Mouse (Mus musculus) thymus, postnatal 0 days (tissue): ENCODE measurements around the gene Fam184a. TPM values are rescaled to one million over a fixed set of nuclear protein-coding genes. Genes with fewer than 3 reads are reported as not detected.

ENCODE experiments used
- DNase-seq: peaks from one replicate; pipeline ENCODE4 v3.0.0-alpha.2; 2015; ENCODE audit warnings: low spot score
- polyA plus RNA-seq: library from polyadenylated mRNA; unstranded; fragments of >200 nt; fragmentation: Nextera tagmentation; extraction: Ambion mirVana; gene quantifications from 2 replicates; pipeline ENCODE4 v1.2.1, GENCODE M21; 2015

Fam184a gene
- polyA plus RNA-seq, 1 experiment from 2014 or later = 0.12 TPM

DNA sequence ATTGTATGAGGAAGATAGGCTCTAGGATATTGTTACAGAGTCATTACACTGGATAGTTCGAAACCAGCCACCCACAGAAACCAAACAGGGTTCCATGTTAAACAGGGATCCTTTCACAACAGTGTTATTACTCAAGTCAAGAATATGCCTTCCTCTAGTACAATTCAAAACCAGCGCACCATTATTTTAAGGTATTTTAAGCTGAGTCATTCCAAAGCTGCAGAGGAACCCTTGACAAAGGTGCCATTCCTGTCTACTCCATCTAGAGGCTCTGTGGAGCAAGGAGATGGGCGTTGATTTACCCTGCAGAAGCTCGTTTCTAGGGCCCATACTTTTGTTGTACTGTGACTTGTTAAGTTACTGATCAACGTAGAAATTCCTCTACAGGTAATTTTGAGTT lies 152.1 kb downstream of the Fam184a start:
- DNase-seq = peak; percentile 43

DNA sequence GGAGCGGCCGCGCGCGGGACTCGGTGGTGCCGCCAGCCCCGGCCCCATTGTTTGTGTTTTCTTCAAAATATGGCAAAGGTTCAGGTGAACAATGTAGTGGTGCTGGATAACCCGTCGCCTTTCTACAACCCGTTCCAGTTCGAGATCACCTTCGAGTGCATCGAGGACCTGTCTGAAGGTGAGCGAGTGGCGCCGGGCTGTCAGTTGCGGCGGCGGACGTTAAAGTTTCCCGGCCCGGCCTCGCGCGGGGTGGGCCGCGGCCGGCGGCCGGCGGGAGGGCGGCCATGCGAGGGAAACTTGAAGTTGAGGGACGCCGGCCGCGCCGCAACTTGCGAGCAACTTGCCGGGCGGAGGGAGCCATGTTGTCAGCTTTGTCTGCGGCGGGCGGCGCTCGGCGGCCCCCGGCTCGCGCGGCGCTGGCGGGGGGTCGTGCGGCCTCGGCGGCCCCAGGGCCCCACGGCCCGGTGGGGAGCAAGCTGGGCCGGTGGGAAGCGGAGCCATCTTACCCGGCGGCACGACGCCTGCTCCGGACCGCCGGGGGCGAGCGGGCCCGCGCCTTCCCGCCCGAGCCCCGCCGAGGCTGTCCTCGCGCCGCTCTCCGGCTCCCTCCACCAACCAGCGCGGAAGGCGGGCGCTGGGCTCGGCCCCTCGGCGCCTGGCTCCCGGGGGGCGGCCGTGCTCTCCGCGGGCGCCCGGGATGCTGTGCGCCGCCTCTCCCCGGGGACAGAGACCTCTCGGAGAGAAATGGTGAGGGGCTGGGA lies 153.6 kb downstream of the Fam184a start:
- peak; percentile 59 for DNase-seq

DNA sequence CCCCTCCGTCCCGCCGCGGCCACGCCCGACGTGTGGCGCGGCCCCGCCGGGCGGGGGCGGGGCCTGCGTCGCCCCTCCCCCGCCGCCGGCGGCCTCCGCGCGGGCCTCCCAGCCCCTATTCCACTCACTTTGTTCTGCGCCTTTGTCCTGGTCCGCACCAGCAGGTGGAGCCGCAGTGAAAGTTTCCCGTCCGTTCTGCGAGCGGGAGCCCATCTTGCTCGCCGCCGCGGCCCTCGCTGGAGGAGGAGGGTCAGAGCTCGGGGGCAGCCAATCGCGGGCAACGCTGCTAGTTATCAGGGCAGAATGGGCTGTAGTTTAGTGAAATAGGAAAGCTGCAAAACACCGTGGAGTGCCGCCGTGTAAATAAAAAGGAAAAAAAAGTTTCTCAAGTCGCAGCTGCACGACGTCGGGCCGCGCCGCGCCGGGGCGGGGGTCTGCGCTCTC lies 154.2 kb downstream of the Fam184a start, which contains the start of gene Asf1a:
Gene Asf1a (plus strand): TSS at position 81 of the 444 bp plus-strand sequence.
- DNase-seq = peak; percentile 97

DNA sequence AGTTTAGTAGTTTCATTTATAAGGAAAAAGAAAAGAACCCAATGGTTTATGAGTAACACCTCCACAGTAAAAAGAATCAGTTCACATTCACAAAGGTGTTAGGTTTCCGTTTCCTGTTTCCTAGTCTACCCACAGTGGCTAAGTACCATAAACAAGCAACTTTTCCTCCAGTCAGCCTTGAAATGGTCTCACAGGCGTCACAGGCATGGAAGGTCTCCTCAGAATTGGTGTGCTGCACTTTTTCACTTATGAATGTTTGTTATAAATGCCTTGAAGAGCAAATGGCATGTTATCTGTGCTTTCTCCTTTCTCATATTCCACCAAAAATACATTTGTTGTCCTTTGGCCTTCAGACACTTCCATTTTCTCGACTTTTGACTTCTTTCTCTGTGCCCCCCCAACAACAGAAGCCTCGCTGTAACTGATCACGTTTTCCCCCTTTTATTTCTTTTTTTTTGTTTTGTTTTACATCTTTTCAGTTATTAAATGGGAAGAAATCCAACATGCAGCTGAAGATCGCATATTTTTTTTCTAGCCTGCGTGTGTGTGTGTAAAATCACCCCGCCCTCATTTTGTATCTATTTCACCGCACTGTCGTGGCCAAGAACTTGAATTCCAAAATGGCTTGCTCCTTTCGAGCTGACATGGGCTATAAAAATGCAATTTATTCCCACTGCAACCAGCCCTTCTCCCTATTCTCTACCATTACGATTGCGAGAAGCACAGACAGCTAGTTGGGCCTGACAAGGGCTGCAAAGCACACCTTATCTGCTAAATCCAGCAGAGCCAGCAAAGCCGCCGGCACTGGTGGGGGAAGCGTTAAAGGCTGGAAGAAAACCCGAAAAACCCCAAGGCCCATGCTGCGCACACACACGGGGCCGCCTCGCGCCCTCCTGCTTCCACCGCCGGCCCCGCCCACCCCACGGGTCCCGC lies 154.9 kb downstream of the Fam184a start:
- DNase-seq = peak; percentile 37

DNA sequence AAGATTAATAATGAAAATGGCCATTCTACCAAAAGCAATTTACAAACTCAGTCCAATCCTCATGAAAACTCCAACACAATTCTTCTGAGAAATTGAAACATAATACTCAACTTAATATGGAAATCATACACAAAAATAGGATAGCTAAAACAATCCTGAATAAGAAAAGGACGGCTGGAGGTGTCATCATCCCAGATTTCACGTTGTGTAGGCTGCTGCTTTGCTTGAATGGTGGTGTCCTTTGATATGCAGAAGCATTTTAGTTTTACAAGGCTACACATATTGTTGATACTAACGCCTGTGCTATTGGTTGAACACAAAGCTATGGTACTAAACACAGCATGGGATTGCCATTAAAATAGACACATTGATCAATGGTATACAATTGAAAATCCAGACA lies 165.1 kb downstream of the Fam184a start:
- DNase-seq = no peak

Other genes with a start within 250 kb of the Fam184a start
- gene Asf1a, start 154.4 kb downstream of the Fam184a start, polyA plus RNA-seq = 159 and 162 TPM in 2 replicates
- 9.9 and 10.0 TPM in 2 replicates for gene Mcm9, start 120.7 kb downstream of the Fam184a start, polyA plus RNA-seq